Mouse (Mus musculus): ENCODE measurements at regions not wholly inside any gene's neighbourhood (a gene's known extent, or its start where the extent isn't known, plus 50 kb on each side); places are given as distances from the start of the nearest gene placed in this dataset.

DNA sequence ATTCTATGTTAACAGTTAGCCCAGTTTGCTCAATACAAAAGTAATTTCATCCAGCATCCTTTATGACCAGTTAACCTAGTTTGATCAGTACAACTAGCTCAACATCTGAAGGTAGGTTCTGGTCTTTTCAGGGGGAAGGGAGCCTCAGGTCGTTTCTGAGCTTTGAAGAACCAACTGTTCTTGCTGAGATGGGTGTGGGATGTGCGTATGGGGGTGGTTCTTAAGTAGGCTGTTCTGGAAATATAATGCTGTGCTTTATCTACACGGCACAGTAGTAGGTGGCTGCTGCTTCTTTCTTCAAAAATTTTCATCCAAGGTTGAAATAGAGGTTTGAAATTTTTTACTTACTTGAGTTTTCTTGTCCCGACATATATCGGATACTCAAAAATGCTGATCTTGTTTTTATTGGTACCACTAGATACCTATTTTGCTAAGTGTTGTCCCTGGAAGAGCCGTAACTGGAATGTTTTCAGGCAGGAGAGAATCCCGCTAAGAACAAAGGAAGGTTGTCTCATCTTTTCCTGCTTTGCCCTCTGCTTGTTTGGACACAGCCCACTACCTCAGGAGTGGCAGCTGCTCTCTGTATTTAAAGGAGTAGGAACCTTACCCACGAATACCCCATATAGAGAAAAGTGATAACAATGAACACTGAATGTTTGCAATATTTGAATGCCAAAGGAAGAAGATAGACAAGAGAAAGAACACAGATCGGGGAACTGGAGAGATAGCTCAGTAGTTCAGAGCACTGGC is 275.5 kb downstream of the Cdh10 start:
- no peak for DNase-seq (ENCODE audit: low read depth, low spot score)

DNA sequence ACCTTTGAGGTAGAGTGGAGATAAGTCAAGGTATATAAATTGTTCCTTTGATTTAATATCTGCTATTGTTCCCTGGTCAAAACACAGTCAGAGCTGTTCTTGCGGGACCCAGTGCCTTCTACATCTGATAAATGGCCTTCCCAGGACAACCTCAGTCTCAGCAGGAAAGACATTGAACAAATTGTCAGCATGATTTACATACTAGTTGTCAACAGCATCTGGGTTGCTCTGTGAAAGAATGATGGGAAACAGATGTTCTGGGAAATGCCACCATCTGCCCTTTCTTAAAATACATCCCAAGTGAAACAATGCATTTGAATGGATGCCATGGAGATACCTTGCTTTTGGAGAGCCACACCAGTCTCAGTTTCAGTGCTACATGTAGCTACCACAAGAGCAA is 296.2 kb downstream of the Cdh10 start:
- no peak for DNase-seq (ENCODE audit: low read depth, low spot score)

DNA sequence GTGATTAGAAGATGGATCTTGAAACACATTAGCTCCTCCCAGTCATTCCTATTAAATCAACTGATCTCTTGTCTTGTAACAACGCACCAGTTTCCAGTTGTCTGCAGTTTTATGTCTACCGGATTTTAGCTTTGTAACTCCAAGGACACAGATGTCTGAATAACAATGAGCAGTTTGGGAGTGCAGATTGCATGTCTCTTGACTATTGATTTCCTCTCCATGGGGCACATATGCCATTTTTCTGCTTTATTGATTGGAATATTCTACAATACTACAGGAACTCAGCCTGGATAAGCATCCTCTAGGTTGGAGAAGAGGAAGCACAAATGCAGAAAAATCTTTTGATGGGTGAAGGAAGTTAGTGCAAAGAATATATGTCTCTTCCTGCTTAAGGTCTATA is 300.2 kb downstream of the Cdh10 start:
- DNase-seq (ENCODE audit: low read depth, low spot score) = no peak

GRCm38 (mm10) chr15:19127454-19127853 is 308.7 kb downstream of the Cdh10 start:
- DNase-seq (ENCODE audit: low read depth, low spot score) = no peak

GRCm38 (mm10) chr15:19129316-19129715 is 310.6 kb downstream of the Cdh10 start:
- DNase-seq (ENCODE audit: low read depth, low spot score) = no peak

- peak; percentile 8 for DNase-seq (ENCODE audit: low read depth, low spot score)
Measured at GRCm38 (mm10) chr15:19153682-19154081, 334.9 kb downstream of the Cdh10 start.

DNA sequence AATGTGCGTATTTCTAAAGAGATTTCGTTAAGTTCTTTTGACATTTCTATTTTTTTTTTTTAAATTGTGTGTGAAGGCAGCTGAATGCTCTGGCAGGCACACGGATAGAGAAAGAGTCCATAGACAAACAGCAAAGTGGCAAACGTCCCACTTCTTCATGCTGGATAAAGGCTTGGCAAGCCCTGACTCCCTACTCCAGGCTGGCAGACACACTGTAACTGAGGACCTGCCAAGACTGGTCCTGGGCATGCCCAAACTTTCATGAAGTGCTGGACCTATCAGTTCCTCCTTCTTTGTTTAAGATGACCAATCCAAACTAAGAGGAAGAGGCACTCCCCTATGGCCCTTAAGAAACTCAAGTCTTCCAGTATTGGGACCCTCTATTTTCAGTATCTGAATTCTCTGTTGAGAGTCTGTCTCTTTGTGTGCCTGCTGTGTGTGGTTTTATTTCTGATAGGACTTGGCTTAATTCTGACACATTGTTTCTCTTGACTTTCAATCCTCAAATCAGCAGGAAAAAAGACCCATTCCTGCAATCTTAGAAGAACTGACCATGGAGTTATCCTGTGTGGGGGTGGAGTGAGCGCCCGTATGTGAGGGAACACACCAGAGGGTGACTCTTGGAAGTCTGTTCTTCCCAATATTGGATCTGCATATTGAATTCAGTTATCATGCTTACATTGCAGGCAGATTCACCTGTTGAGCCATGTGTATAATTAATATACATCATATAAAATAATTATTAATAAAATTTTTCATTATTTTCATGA is 343.6 kb downstream of the Cdh10 start:
- peak; percentile 9 for DNase-seq (ENCODE audit: low read depth, low spot score)

DNA sequence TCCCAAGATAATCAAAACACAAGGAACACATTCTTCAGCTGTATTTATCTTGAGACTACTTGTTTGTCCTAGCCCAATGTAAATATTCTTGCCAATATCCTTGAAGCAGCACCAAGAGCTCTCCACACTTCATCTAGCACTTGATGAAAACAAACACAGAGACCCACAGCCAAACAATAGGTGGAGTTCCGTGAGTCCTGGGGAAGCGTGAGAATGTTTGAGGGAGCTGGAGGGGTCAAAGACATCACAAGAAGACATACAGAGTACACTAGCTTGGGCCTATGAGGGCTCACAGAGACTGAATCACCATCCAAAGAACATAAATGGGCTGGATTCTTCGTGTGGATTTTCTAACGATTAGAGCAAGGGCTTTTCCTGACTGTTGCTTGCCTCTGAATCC is 356.7 kb downstream of the Cdh10 start:
- no peak for DNase-seq (ENCODE audit: low read depth, low spot score)
